In the genomic region with DNA sequence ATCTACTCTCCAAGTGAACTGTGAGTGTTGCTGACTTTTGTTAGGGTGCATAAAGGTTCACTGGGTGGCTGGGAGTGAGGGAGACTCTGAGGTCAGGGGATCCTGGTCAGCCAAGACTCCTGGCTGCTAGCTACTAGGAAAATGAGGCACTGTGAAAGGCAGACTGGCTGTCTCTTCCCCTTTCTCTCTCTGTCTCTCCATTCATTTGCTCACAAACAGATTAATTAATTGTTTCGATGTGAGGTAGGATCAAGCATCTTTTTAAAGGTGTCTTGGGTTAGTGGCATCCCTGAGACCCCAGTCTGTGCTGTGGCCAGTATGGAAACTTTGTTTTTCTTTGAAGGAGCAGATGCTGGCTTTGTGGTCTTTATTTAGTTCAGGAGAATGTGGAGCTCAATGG, we compare ENCODE assay signal across 9 mouse cellular contexts. TPM values are rescaled to one million over a fixed set of nuclear protein-coding genes. Genes with fewer than 3 reads are reported as not detected.
DNase-seq lines count a peak whose midpoint lies in the region; ATAC-seq lines count a peak whose summit lies in the region.
"Had no signal": no experiment of that assay in that cellular context is flagged by ENCODE, and none has a peak within 500 bp of the region (broad histone marks: within the 10 kb centered on the region; RNA-seq: fewer than 3 reads in every experiment).

No protein-coding gene starts in this region.

- H3K9me3 ChIP-seq in kidney, embryonic 14.5 days (ENCODE audit: control insufficient read depth, low read length), result no peaks in the 10 kb centered on the region
- H3K9me3 ChIP-seq in embryonic facial prominence, embryonic 11.5 days (replicated peaks; ENCODE audit: control insufficient read depth, low read length), result no peaks in the 10 kb centered on the region
- H3K9me3 ChIP-seq in hindbrain, embryonic 15.5 days, result no peaks in the 10 kb centered on the region
- H3K9me3 ChIP-seq in midbrain, embryonic 16.5 days (replicated peaks; ENCODE audit: control insufficient read depth, low read length, poor library complexity, severe bottlenecking), result no peaks in the 10 kb centered on the region

- no peak for DNase-seq in kidney, adult 8-10 months
- DNase-seq in embryonic facial prominence, embryonic 11.5 days (ENCODE audit: low spot score), result no peak
- DNase-seq in thymus, postnatal 0 days (ENCODE audit: low spot score), result no peak
- no peak for DNase-seq in layer of hippocampus, postnatal 14 days (ENCODE audit: low spot score in 2 of 2)
- DNase-seq: thymus, postnatal 4 days had no signal

- peaks cover 4% of the 10 kb centered on the region; the same call in 1 of the 2 replicates for H3K36me3 ChIP-seq in kidney, embryonic 14.5 days (ENCODE audit: control insufficient read depth, insufficient read depth, low read length)
- H3K36me3 ChIP-seq in embryonic facial prominence, embryonic 11.5 days (replicated peaks; ENCODE audit: control insufficient read depth, insufficient read depth, low read depth, low read length), result no peaks in the 10 kb centered on the region
- no peaks in the 10 kb centered on the region for H3K36me3 ChIP-seq in hindbrain, embryonic 15.5 days
- H3K36me3 ChIP-seq in midbrain, embryonic 16.5 days (ENCODE audit: control insufficient read depth, insufficient read depth, low read length), result no peaks in the 10 kb centered on the region

- peak overlapping the region; percentile 72 for H3K9ac ChIP-seq in kidney, embryonic 14.5 days (ENCODE audit: low read depth, low read length)
- peak overlapping the region; percentile 80 for H3K9ac ChIP-seq in embryonic facial prominence, embryonic 11.5 days (replicated peaks; ENCODE audit: low read length)
- H3K9ac ChIP-seq in hindbrain, embryonic 15.5 days, result peak overlapping the region; percentile 56
- H3K9ac ChIP-seq in midbrain, embryonic 16.5 days (ENCODE audit: low read depth, low read length), result peak overlapping the region; percentile 25

- H3K4me3 ChIP-seq in kidney, embryonic 14.5 days (ENCODE audit: low read length), result peak overlapping the region; percentile 58
- peak overlapping the region; percentile 51 for H3K4me3 ChIP-seq in embryonic facial prominence, embryonic 11.5 days (ENCODE audit: low read depth, low read length)
- H3K4me3 ChIP-seq in hindbrain, embryonic 15.5 days, result peak overlapping the region; percentile 46
- peak overlapping the region; percentile 39 for H3K4me3 ChIP-seq in midbrain, embryonic 16.5 days (ENCODE audit: low read depth, low read length)

- peak overlapping the region; percentile 68 for H3K27ac ChIP-seq in kidney, embryonic 14.5 days (ENCODE audit: low read depth, low read length)
- H3K27ac ChIP-seq in embryonic facial prominence, embryonic 11.5 days (replicated peaks; ENCODE audit: low read depth, low read length), result peak overlapping the region; percentile 77
- peak overlapping the region; percentile 74 for H3K27ac ChIP-seq in hindbrain, embryonic 15.5 days (replicated peaks)
- H3K27ac ChIP-seq in midbrain, embryonic 16.5 days (ENCODE audit: low read length), result peak overlapping the region; percentile 34

- no peak for ATAC-seq in kidney, embryonic 14.5 days (ENCODE audit: low FRiP score, low TSS enrichment)
- ATAC-seq in embryonic facial prominence, embryonic 11.5 days (replicated peaks; ENCODE audit: insufficient number of reproducible peaks, low FRiP score, low TSS enrichment, low read depth), result no peak
- no peak for ATAC-seq in hindbrain, embryonic 15.5 days (ENCODE audit: low FRiP score, low read depth)
- ATAC-seq in midbrain, embryonic 16.5 days, result no peak
- no peak for ATAC-seq in monocyte, adult 5-6 weeks (replicated peaks; ENCODE audit: insufficient number of reproducible peaks, low FRiP score, low TSS enrichment, poor library complexity, severe bottlenecking)

- H3K27me3 ChIP-seq in kidney, embryonic 14.5 days (ENCODE audit: control insufficient read depth, insufficient read depth, low read length), result no peaks in the 10 kb centered on the region
- 0 out of 2 replicates have a peak, but pooled peaks cover 2% of the 10 kb centered on the region for H3K27me3 ChIP-seq in embryonic facial prominence, embryonic 11.5 days (ENCODE audit: control insufficient read depth, insufficient read depth, low read length)
- H3K27me3 ChIP-seq in hindbrain, embryonic 15.5 days, result peaks cover 8% of the 10 kb centered on the region
- H3K27me3 ChIP-seq in midbrain, embryonic 16.5 days (ENCODE audit: control insufficient read depth, insufficient read depth, low read depth, low read length), result peaks cover 14% of the 10 kb centered on the region

- peaks cover 43% of the 10 kb centered on the region for H3K4me1 ChIP-seq in kidney, embryonic 14.5 days (ENCODE audit: control insufficient read depth, insufficient read depth, low read length)
- H3K4me1 ChIP-seq in embryonic facial prominence, embryonic 11.5 days (ENCODE audit: control insufficient read depth, insufficient read depth, low read length), result peaks cover 14% of the 10 kb centered on the region
- H3K4me1 ChIP-seq in hindbrain, embryonic 15.5 days (replicated peaks), result peaks cover 66% of the 10 kb centered on the region
- peaks cover 31% of the 10 kb centered on the region for H3K4me1 ChIP-seq in midbrain, embryonic 16.5 days (ENCODE audit: control insufficient read depth, insufficient read depth, low read length)

- peak overlapping the region; percentile 59 for H3K4me2 ChIP-seq in kidney, embryonic 14.5 days (replicated peaks; ENCODE audit: low read depth, low read length)
- peak overlapping the region; percentile 65 for H3K4me2 ChIP-seq in embryonic facial prominence, embryonic 11.5 days (ENCODE audit: low read depth, low read length)
- H3K4me2 ChIP-seq in hindbrain, embryonic 15.5 days, result peak overlapping the region; percentile 60
- H3K4me2 ChIP-seq in midbrain, embryonic 16.5 days (ENCODE audit: low read length), result peak overlapping the region; percentile 55

- WGBS in kidney, embryonic 14.5 days, result 76% methylated on average over 1 of the region's 1 CpGs
- 38% methylated on average over 1 of the region's 1 CpGs for whole genome bisulfite sequencing in embryonic facial prominence, embryonic 11.5 days
- 7% methylated on average over 1 of the region's 1 CpGs for WGBS in hindbrain, embryonic 15.5 days
- 8% methylated on average over 1 of the region's 1 CpGs for WGBS in midbrain, embryonic 16.5 days

RNA-seq across cellular contexts. Expression of a gene that starts 1.0 kb away (rescaled TPM):
- 50.5 and 56.4 TPM in 2 replicates for polyA plus RNA-seq in kidney, embryonic 14.5 days (2014; fragmentation: Nextera tagmentation; extraction: Ambion mirVana)
- polyA plus RNA-seq in embryonic facial prominence, embryonic 11.5 days (2014; fragmentation: Nextera tagmentation; extraction: Ambion mirVana), result 39.9 and 44.5 TPM in 2 replicates
- 9.6 and 10.4 TPM in 2 replicates for polyA plus RNA-seq in hindbrain, embryonic 15.5 days (2015; fragmentation: Nextera tagmentation; extraction: Ambion mirVana)
- 10.4 and 10.9 TPM in 2 replicates for polyA plus RNA-seq in midbrain, embryonic 16.5 days (2015; fragmentation: Nextera tagmentation; extraction: Ambion mirVana)
- 8.7 TPM in 1 of 3 replicates, not detected in the others for total RNA-seq in monocyte, adult 5-6 weeks (2017)
- polyA plus RNA-seq in thymus, postnatal 0 days (2015; fragmentation: Nextera tagmentation; extraction: Ambion mirVana), result 1.6 TPM in 2 replicates
- 10 to 100 TPM; 10.9 to 14.5 TPM for total RNA-seq in layer of hippocampus, postnatal 14 days (2021)

RNA-seq across cellular contexts. Expression of a gene that starts 51.6 kb away (rescaled TPM):
- 0.27 and 0.31 TPM in 2 replicates for polyA plus RNA-seq in kidney, embryonic 14.5 days (2014; fragmentation: Nextera tagmentation; extraction: Ambion mirVana)
- polyA plus RNA-seq in embryonic facial prominence, embryonic 11.5 days (2014; fragmentation: Nextera tagmentation; extraction: Ambion mirVana), result 0.56 TPM in 1 of 2 replicates, not detected in the other
- polyA plus RNA-seq in hindbrain, embryonic 15.5 days (2015; fragmentation: Nextera tagmentation; extraction: Ambion mirVana), result 0.92 and 1.4 TPM in 2 replicates
- 0.62 and 0.85 TPM in 2 replicates for polyA plus RNA-seq in midbrain, embryonic 16.5 days (2015; fragmentation: Nextera tagmentation; extraction: Ambion mirVana)
- total RNA-seq in monocyte, adult 5-6 weeks (2017), result not detected in 3 replicates
- 0.07 and 0.14 TPM in 2 replicates for polyA plus RNA-seq in thymus, postnatal 0 days (2015; fragmentation: Nextera tagmentation; extraction: Ambion mirVana)
- total RNA-seq in layer of hippocampus, postnatal 14 days (2021), result 1 to 10 TPM; 1.0 to 1.2 TPM

Comparison
In these comparisons a context has a peak if more than half of its experiments do, and no peak if none do; other contexts are left out.
1. H3K9ac ChIP-seq: peak in every context shown above with its lines; median percentile 80 in embryonic facial prominence, embryonic 11.5 days; 72 in kidney, embryonic 14.5 days; 56 in hindbrain, embryonic 15.5 days; 25 in midbrain, embryonic 16.5 days.